In the genomic region with DNA sequence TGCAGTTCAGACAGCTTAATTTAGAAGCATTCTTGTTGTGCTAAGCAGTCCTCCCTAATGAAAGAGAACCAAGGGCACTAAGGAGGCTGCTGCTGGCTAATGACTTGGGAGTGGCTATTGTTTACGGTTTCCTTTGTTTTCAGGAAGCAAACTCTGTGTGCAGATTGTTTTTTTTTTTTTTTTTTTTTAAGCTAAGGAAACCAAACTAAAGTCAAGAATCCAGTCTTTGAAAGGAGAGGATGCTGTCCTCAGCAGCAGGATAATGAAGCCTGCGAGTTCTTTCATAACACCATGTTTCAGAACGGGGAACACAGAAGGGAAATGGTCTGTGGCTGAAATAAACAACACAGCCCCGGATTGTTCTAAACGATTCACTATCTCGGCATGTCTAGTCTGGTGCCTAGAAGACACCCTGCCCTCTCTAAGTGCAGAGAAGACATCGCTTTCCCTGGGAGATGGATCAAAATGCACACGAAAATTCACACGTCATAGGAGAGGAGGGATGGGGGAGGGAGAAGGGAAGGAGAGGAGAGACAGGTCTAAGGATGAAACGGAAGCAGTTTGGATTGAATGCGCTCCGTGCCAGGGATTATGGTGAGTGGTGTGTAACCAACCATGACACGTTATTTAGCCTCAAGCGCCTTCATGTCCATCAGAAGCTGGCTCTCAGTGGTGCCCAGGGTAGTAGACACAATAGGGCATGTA, we compare ENCODE assay signal across 8 mouse cellular contexts.
DNase-seq lines count a peak whose midpoint lies in the region; ATAC-seq lines count a peak whose summit lies in the region.

No protein-coding gene starts in this region.

- peak; percentile 11 for DNase-seq in right cerebral cortex, adult 18-20 months
- DNase-seq in right cerebral cortex, postnatal 14 days = no peak
- DNase-seq in embryonic facial prominence, embryonic 10.5 days (ENCODE audit: low spot score) = no peak
- DNase-seq in intestine, embryonic 14.5 days (ENCODE audit: low spot score) = no peak
- peak; percentile 54 for DNase-seq in lung, postnatal 10 days
- DNase-seq in urinary bladder, adult 18-20 months (ENCODE audit: low spot score in 2 of 2) = no peak
- DNase-seq in gastrocnemius, adult 8-10 months (ENCODE audit: low spot score in 2 of 2) = no peak

- no peak overlapping the region for H3K9ac ChIP-seq in intestine, embryonic 14.5 days (ENCODE audit: low read length)

- no peak for ATAC-seq in intestine, embryonic 14.5 days (replicated peaks; ENCODE audit: low FRiP score, low TSS enrichment, low read depth)
- ATAC-seq in granulocyte monocyte progenitor cell, adult 5-6 weeks (replicated peaks; ENCODE audit: poor library complexity, severe bottlenecking) = no peak

- peak overlapping the region; percentile 44 for H3K4me3 ChIP-seq in embryonic facial prominence, embryonic 10.5 days
- H3K4me3 ChIP-seq in intestine, embryonic 14.5 days (ENCODE audit: low read depth, low read length) = 0 out of 2 replicates have a peak overlapping the region, but pooled peaks have one; percentile 3

- peak overlapping the region; percentile 73 for H3K27ac ChIP-seq in embryonic facial prominence, embryonic 10.5 days (replicated peaks)
- no peak overlapping the region for H3K27ac ChIP-seq in intestine, embryonic 14.5 days (ENCODE audit: low read depth)

- peaks cover 3% of the 10 kb centered on the region; the same call in 1 of the 2 replicates for H3K9me3 ChIP-seq in embryonic facial prominence, embryonic 10.5 days
- no peaks in the 10 kb centered on the region for H3K9me3 ChIP-seq in intestine, embryonic 14.5 days (ENCODE audit: control insufficient read depth, low read length)

- peak overlapping the region; percentile 31 for H3K4me2 ChIP-seq in intestine, embryonic 14.5 days (ENCODE audit: low read length)

- peaks cover 49% of the 10 kb centered on the region for H3K4me1 ChIP-seq in embryonic facial prominence, embryonic 10.5 days
- H3K4me1 ChIP-seq in intestine, embryonic 14.5 days (replicated peaks; ENCODE audit: control insufficient read depth, insufficient read depth, low read length) = peaks cover 13% of the 10 kb centered on the region

- H3K27me3 ChIP-seq in embryonic facial prominence, embryonic 10.5 days (replicated peaks; ENCODE audit: low read depth, poor library complexity, severe bottlenecking) = no peaks in the 10 kb centered on the region
- H3K27me3 ChIP-seq in intestine, embryonic 14.5 days (replicated peaks; ENCODE audit: control insufficient read depth, insufficient read depth, low read length) = no peaks in the 10 kb centered on the region

- 15% methylated on average over 14 of the region's 14 CpGs for WGBS in embryonic facial prominence, embryonic 10.5 days
- 22% methylated on average over 14 of the region's 14 CpGs for WGBS in intestine, embryonic 14.5 days

- H3K36me3 ChIP-seq in embryonic facial prominence, embryonic 10.5 days (replicated peaks) = no peaks in the 10 kb centered on the region
- H3K36me3 ChIP-seq in intestine, embryonic 14.5 days (ENCODE audit: control insufficient read depth, insufficient read depth, low read length) = no peaks in the 10 kb centered on the region

Comparison
In these comparisons a context has a peak if more than half of its experiments do, and no peak if none do; other contexts are left out.
1. DNase-seq: peak in right cerebral cortex, adult 18-20 months (single experiment) and lung, postnatal 10 days (single experiment); none in right cerebral cortex, postnatal 14 days (single experiment), embryonic facial prominence, embryonic 10.5 days (single experiment), intestine, embryonic 14.5 days (single experiment), urinary bladder, adult 18-20 months (0 of 2) and gastrocnemius, adult 8-10 months (0 of 2).